ENCODE assay signal across 21 mouse cellular contexts in the genomic region with DNA sequence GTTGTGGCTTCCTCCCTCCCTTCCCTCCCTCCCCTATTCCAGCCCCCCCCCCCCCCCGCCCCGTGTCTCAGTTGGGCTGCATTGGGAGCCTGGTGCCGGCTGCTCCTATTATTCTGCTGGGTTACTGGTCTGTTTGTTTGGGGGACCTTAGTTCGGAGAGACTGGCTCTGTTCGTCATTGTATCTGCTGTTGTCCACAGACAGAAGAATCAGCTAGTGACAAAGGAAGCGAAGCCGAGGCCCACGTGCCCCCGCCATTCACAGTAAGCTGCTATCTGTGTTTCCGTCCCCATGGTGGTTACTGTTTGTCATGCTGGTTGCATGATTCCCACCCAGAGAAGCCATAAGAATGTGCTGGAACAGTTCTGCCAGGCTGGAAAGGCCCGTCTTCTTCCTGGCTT. TPM values are rescaled to one million over a fixed set of nuclear protein-coding genes. Genes with fewer than 3 reads are reported as not detected.
DNase-seq lines count a peak whose midpoint lies in the region; TF ChIP-seq lines count a peak whose summit lies in the region.
"Had no signal": no experiment of that assay in that cellular context is flagged by ENCODE, and none has a peak within 500 bp of the region (broad histone marks: within the 10 kb centered on the region; RNA-seq: fewer than 3 reads in every experiment).

No protein-coding gene starts in this region.

- WGBS in cerebellum, adult 2 months = 75% methylated on average over 11 of the region's 11 CpGs

- H3K4me1 ChIP-seq in cerebellum, adult 2 months (ENCODE audit: control insufficient read depth, insufficient read depth, low read length) = no peaks in the 10 kb centered on the region
- H3K4me1 ChIP-seq: embryonic facial prominence, embryonic 13.5 days; forebrain, embryonic 12.5 days; hindbrain, embryonic 12.5 days had no signal

- TF ChIP-seq POLR2A in cerebellum, adult 2 months (IDR thresholded peaks at IDR 0.05; ENCODE audit: borderline replicate concordance, insufficient read depth, low read length) = no peak

- H3K27ac ChIP-seq in cerebellum, adult 2 months (ENCODE audit: insufficient read depth, low read length) = peak overlapping the region; percentile 50; the same call in 1 of the 2 replicates
- H3K27ac ChIP-seq: embryonic facial prominence, embryonic 13.5 days; forebrain, embryonic 12.5 days; heart, embryonic 10.5 days; hindbrain, embryonic 12.5 days had no signal

- H3K27me3 ChIP-seq in cerebellum, adult 2 months (ENCODE audit: control insufficient read depth, insufficient read depth, low read length) = no peaks in the 10 kb centered on the region
- H3K27me3 ChIP-seq: embryonic facial prominence, embryonic 13.5 days; forebrain, embryonic 12.5 days; hindbrain, embryonic 12.5 days had no signal

- H3K4me3 ChIP-seq in cerebellum, adult 2 months (replicated peaks; ENCODE audit: insufficient read depth, low read depth, low read length) = no peak overlapping the region
- H3K4me3 ChIP-seq: embryonic facial prominence, embryonic 13.5 days; forebrain, embryonic 12.5 days; heart, embryonic 10.5 days; hindbrain, embryonic 12.5 days had no signal

- no peak for TF ChIP-seq CTCF in cerebellum, adult 2 months (IDR thresholded peaks at IDR 0.05; ENCODE audit: borderline replicate concordance, insufficient read depth, low read depth, low read length)

- DNase-seq in cerebellum, adult 2 months = peak in 1 of 2 experiments; percentile 20
- no peak for DNase-seq in cerebellum, postnatal 25 days
- DNase-seq in layer of hippocampus, adult 11-12 months (ENCODE audit: low spot score) = peak; percentile 65
- DNase-seq in layer of hippocampus, postnatal 36 days = no peak
- DNase-seq in left cerebral cortex, adult 11 months (ENCODE audit: low spot score) = peak; percentile 60
- DNase-seq in left cerebral cortex, postnatal 10 days (ENCODE audit: extremely low spot score in 1 of 2, low spot score in 2 of 2) = no peak
- peak; percentile 42 for DNase-seq in right cerebral cortex, adult 18-20 months
- DNase-seq in right cerebral cortex, adult 2 months (ENCODE audit: low spot score in 2 of 2) = no peak
- DNase-seq: adrenal gland, postnatal 10 days; B cell, adult 2 months; cerebellum, adult 18-20 months; cerebellum, postnatal 14 days; heart, adult 18-20 months; heart, postnatal 10 days; heart, postnatal 4 days had no signal

- intact Hi-C loops in left cerebral cortex, postnatal 10 days (cut with DNase I) = no loop called here

RNA-seq across cellular contexts. Expression of a gene that starts 30.8 kb away (rescaled TPM):
- 87.8 and 117 TPM in 2 replicates for polyA plus RNA-seq in cerebellum, adult 2 months (2012; rRNA removed)
- total RNA-seq in layer of hippocampus, postnatal 36 days (2021) = 10 to 100 TPM; 18.1 to 19.6 TPM
- total RNA-seq in left cerebral cortex, postnatal 10 days (2021) = 1 to 10 TPM; 4.2 to 5.3 TPM

RNA-seq across cellular contexts. Expression of a gene that starts 38.1 kb away (rescaled TPM):
- 3.6 and 3.7 TPM in 2 replicates for polyA plus RNA-seq in cerebellum, adult 2 months (2012; rRNA removed)
- total RNA-seq in layer of hippocampus, postnatal 36 days (2021) = 10 to 100 TPM; 11.8 to 13.9 TPM
- 1 to 10 TPM; 1.5 to 2.6 TPM for total RNA-seq in left cerebral cortex, postnatal 10 days (2021)
- total RNA-seq: G1E had no signal
- polyA plus RNA-seq: CD4-positive, CD25-positive, alpha-beta regulatory T cell, adult 4 months; G1E had no signal

RNA-seq across cellular contexts. Expression of a gene that starts 47.8 kb away (rescaled TPM):
- polyA plus RNA-seq in cerebellum, adult 2 months (2012; rRNA removed) = 54.8 and 61.0 TPM in 2 replicates
- 10 to 100 TPM; 27.1 to 30.8 TPM for total RNA-seq in layer of hippocampus, postnatal 36 days (2021)
- 10 to 100 TPM; 12.3 to 12.7 TPM for total RNA-seq in left cerebral cortex, postnatal 10 days (2021)
- total RNA-seq: G1E had no signal
- polyA plus RNA-seq: G1E had no signal

Comparison
In these comparisons a context has a peak if more than half of its experiments do, and no peak if none do; other contexts are left out.
1. DNase-seq: peak in layer of hippocampus, adult 11-12 months (single experiment), left cerebral cortex, adult 11 months (single experiment) and right cerebral cortex, adult 18-20 months (single experiment); none in cerebellum, postnatal 25 days (0 of 2), layer of hippocampus, postnatal 36 days (0 of 2), left cerebral cortex, postnatal 10 days (0 of 2) and right cerebral cortex, adult 2 months (0 of 2).